11 mouse cellular contexts compared by ENCODE assay signal in genomic region chr10:81421797-81422100, GRCm38 (mm10). TPM values are rescaled to one million over a fixed set of nuclear protein-coding genes. Genes with fewer than 3 reads are reported as not detected.
DNase-seq lines count a peak whose midpoint lies in the region; ATAC-seq lines count a peak whose summit lies in the region.
"Had no signal": no experiment of that assay in that cellular context is flagged by ENCODE, and none has a peak within 500 bp of the region (broad histone marks: within the 10 kb centered on the region; RNA-seq: fewer than 3 reads in every experiment).

No protein-coding gene starts in this region.

- no peaks in the 10 kb centered on the region for H3K9me3 ChIP-seq in heart, embryonic 12.5 days (replicated peaks)
- H3K9me3 ChIP-seq in midbrain, embryonic 16.5 days (replicated peaks; ENCODE audit: control insufficient read depth, low read length, poor library complexity, severe bottlenecking): no peaks in the 10 kb centered on the region
- H3K9me3 ChIP-seq: heart, embryonic 15.5 days; megakaryocyte, embryonic 14.5 days had no signal

- H3K4me3 ChIP-seq in heart, embryonic 12.5 days: no peak overlapping the region
- no peak overlapping the region for H3K4me3 ChIP-seq in midbrain, embryonic 16.5 days (ENCODE audit: low read depth, low read length)
- H3K4me3 ChIP-seq: heart, embryonic 15.5 days had no signal

- H3K36me3 ChIP-seq in heart, embryonic 12.5 days: peaks cover 27% of the 10 kb centered on the region
- peaks cover 7% of the 10 kb centered on the region; the same call in 1 of the 2 replicates for H3K36me3 ChIP-seq in midbrain, embryonic 16.5 days (ENCODE audit: control insufficient read depth, insufficient read depth, low read length)

- no peak for ATAC-seq in heart, embryonic 12.5 days (ENCODE audit: insufficient number of reproducible peaks, low FRiP score)
- ATAC-seq in midbrain, embryonic 16.5 days: no peak
- ATAC-seq: intestine, postnatal 0 days had no signal

- H3K4me2 ChIP-seq in heart, embryonic 12.5 days: no peak overlapping the region
- H3K4me2 ChIP-seq in midbrain, embryonic 16.5 days (ENCODE audit: low read length): no peak overlapping the region
- H3K4me2 ChIP-seq: heart, embryonic 15.5 days had no signal

- WGBS in heart, embryonic 12.5 days: 62% methylated on average over 5 of the region's 5 CpGs
- 79% methylated on average over 4 of the region's 5 CpGs for WGBS in midbrain, embryonic 16.5 days

- peaks cover 63% of the 10 kb centered on the region for H3K4me1 ChIP-seq in heart, embryonic 12.5 days (replicated peaks)
- H3K4me1 ChIP-seq in midbrain, embryonic 16.5 days (ENCODE audit: control insufficient read depth, insufficient read depth, low read length): peaks cover 37% of the 10 kb centered on the region

- H3K27ac ChIP-seq in heart, embryonic 12.5 days (ENCODE audit: poor library complexity, severe bottlenecking): no peak overlapping the region
- no peak overlapping the region for H3K27ac ChIP-seq in midbrain, embryonic 16.5 days (ENCODE audit: low read length)
- H3K27ac ChIP-seq: heart, embryonic 15.5 days had no signal

- peak; percentile 97 for DNase-seq in heart, adult 11 months
- DNase-seq in lung, postnatal 10 days: peak; percentile 18
- DNase-seq in lung, postnatal 25 days (ENCODE audit: low spot score): no peak
- DNase-seq in adrenal gland, postnatal 4 days (ENCODE audit: low spot score in 2 of 2): peak; percentile 3 to 6
- DNase-seq in kidney, postnatal 4 days: peak; percentile 1 to 8
- no peak for DNase-seq in B cell, adult 2 months

- H3K9ac ChIP-seq in heart, embryonic 12.5 days: no peak overlapping the region; the same call in 1 of the 2 replicates
- no peak overlapping the region for H3K9ac ChIP-seq in midbrain, embryonic 16.5 days (ENCODE audit: low read depth, low read length)
- H3K9ac ChIP-seq: heart, embryonic 15.5 days had no signal

- H3K27me3 ChIP-seq in heart, embryonic 12.5 days (replicated peaks): no peaks in the 10 kb centered on the region
- H3K27me3 ChIP-seq in midbrain, embryonic 16.5 days (ENCODE audit: control insufficient read depth, insufficient read depth, low read depth, low read length): peaks cover 5% of the 10 kb centered on the region; the same call in 1 of the 2 replicates
- H3K27me3 ChIP-seq: heart, embryonic 15.5 days had no signal

RNA-seq across cellular contexts. Expression of gene Smim24, which starts 28.9 kb away (rescaled TPM):
- 2.9 and 4.3 TPM in 2 replicates for polyA plus RNA-seq in heart, embryonic 12.5 days (2016; fragmentation: Nextera tagmentation; extraction: Ambion mirVana)
- 10 to 100 TPM in 1 of 2 experiments, 1 to 10 TPM in 1; 1.2 to 13.2 TPM for total RNA-seq in adrenal gland, postnatal 4 days (2021)
- polyA plus RNA-seq in midbrain, embryonic 16.5 days (2015; fragmentation: Nextera tagmentation; extraction: Ambion mirVana): 1.2 and 1.4 TPM in 2 replicates

RNA-seq across cellular contexts. Expression of gene Gm48552, which starts 32.9 kb away (rescaled TPM):
- 1.2 and 1.8 TPM in 2 replicates for polyA plus RNA-seq in heart, embryonic 12.5 days (2016; fragmentation: Nextera tagmentation; extraction: Ambion mirVana)
- 1 to 10 TPM; 2.6 to 4.1 TPM for total RNA-seq in adrenal gland, postnatal 4 days (2021)
- 2.3 and 3.3 TPM in 2 replicates for polyA plus RNA-seq in midbrain, embryonic 16.5 days (2015; fragmentation: Nextera tagmentation; extraction: Ambion mirVana)

RNA-seq across cellular contexts. Expression of gene Nfic, which starts 33.7 kb away (rescaled TPM):
- 39.3 and 40.7 TPM in 2 replicates for polyA plus RNA-seq in heart, embryonic 12.5 days (2016; fragmentation: Nextera tagmentation; extraction: Ambion mirVana)
- total RNA-seq in adrenal gland, postnatal 4 days (2021): 100 to 1,000 TPM; 120 to 129 TPM
- polyA plus RNA-seq in midbrain, embryonic 16.5 days (2015; fragmentation: Nextera tagmentation; extraction: Ambion mirVana): 15.4 and 17.2 TPM in 2 replicates

RNA-seq across cellular contexts. Expression of gene Gm48551, which starts 37.5 kb away (rescaled TPM):
- polyA plus RNA-seq in heart, embryonic 12.5 days (2016; fragmentation: Nextera tagmentation; extraction: Ambion mirVana): 1.9 and 2.2 TPM in 2 replicates
- 1 to 10 TPM; 1.7 to 1.8 TPM for total RNA-seq in adrenal gland, postnatal 4 days (2021)
- 6.1 and 8.2 TPM in 2 replicates for polyA plus RNA-seq in midbrain, embryonic 16.5 days (2015; fragmentation: Nextera tagmentation; extraction: Ambion mirVana)

RNA-seq across cellular contexts. Expression of gene Dohh, which starts 37.5 kb away (rescaled TPM):
- polyA plus RNA-seq in heart, embryonic 12.5 days (2016; fragmentation: Nextera tagmentation; extraction: Ambion mirVana): 66.7 and 66.9 TPM in 2 replicates
- 10 to 100 TPM; 49.4 to 49.7 TPM for total RNA-seq in adrenal gland, postnatal 4 days (2021)
- polyA plus RNA-seq in midbrain, embryonic 16.5 days (2015; fragmentation: Nextera tagmentation; extraction: Ambion mirVana): 77.5 and 86.2 TPM in 2 replicates

Comparison
In these comparisons a context has a peak if more than half of its experiments do, and no peak if none do; other contexts are left out.
1. DNase-seq: peak in heart, adult 11 months (single experiment), lung, postnatal 10 days (single experiment), adrenal gland, postnatal 4 days (2 of 2) and kidney, postnatal 4 days (2 of 2); none in lung, postnatal 25 days (single experiment) and B cell, adult 2 months (0 of 2).